Mouse (Mus musculus) hindbrain, embryonic 14.5 days (tissue): ENCODE results near the gene Gcc2. TPM values are rescaled to one million over a fixed set of nuclear protein-coding genes. Genes with fewer than 3 reads are reported as not detected.

ENCODE experiments used
- ATAC-seq: fragments of 200-750 bp; cut with Nextera tagmentation; 2 replicates; pipeline ENCODE4 v1.8.0; 2017; ENCODE audit warnings: moderate number of reproducible peaks, mild to moderate bottlenecking, moderate TSS enrichment, moderate library complexity; ENCODE audit not compliant: low FRiP score
- DNase-seq: peaks from one replicate; pipeline ENCODE4 v3.0.0-alpha.2; 2015; ENCODE audit warnings: low spot score
- H3K27ac ChIP-seq: fragments of 300-500 bp; sonication (generic); 2 replicates; pipeline ENCODE4 v1.5.1; 2014; ENCODE audit warnings: mild to moderate bottlenecking, moderate library complexity
- H3K27me3 ChIP-seq: fragments of 300-500 bp; sonication (generic); 2 replicates; pipeline ENCODE4 v1.6.1; 2014; ENCODE audit warnings: mild to moderate bottlenecking, low read length, mixed read lengths; ENCODE audit not compliant: control insufficient read depth, insufficient read depth
- H3K36me3 ChIP-seq: fragments of 300-500 bp; sonication (generic); replicated peaks from 2 replicates; pipeline ENCODE4 v1.6.1; 2014; ENCODE audit not compliant: control insufficient read depth, insufficient read depth
- H3K4me1 ChIP-seq: fragments of 300-500 bp; sonication (generic); replicated peaks from 2 replicates; pipeline ENCODE4 v1.6.1; 2014; ENCODE audit warnings: antibody characterized with exemption, low read length, mixed read lengths; ENCODE audit not compliant: control insufficient read depth, insufficient read depth
- H3K4me2 ChIP-seq: fragments of 300-500 bp; sonication (generic); replicated peaks from 2 replicates; pipeline ENCODE4 v1.6.1; 2014; ENCODE audit warnings: mild to moderate bottlenecking, moderate library complexity
- H3K4me3 ChIP-seq: fragments of 300-500 bp; sonication (generic); replicated peaks from 2 replicates; pipeline ENCODE4 v1.5.1; 2014; ENCODE audit warnings: mild to moderate bottlenecking, low read length
- H3K9ac ChIP-seq: fragments of 300-500 bp; sonication (generic); 2 replicates; pipeline ENCODE4 v1.6.1; 2014
- H3K9me3 ChIP-seq: fragments of 300-500 bp; sonication (generic); 2 replicates; pipeline ENCODE4 v1.6.1; 2016; ENCODE audit warnings: low read length; ENCODE audit not compliant: control insufficient read depth
- WGBS: fragments of 180-500 bp; shearing (Covaris S2); extraction: QIAGEN DNeasy Blood & Tissue Kit; methylation state at CpG from one replicate; pipeline ENCODE4 v1.1.7; 2014; 5-methylcytosine and 5-hydroxymethylcytosine counted together
- polyA plus RNA-seq: library from polyadenylated mRNA; unstranded; fragments of >200 nt; fragmentation: Nextera tagmentation; extraction: Ambion mirVana; gene quantifications from 2 replicates; pipeline ENCODE4 v1.2.1, GENCODE M21; 2014

Gcc2 gene
- polyA plus RNA-seq: 68.6 and 78.4 TPM in 2 replicates

- H3K4me1 ChIP-seq: peaks cover 14% of the 10 kb centered on the region
- WGBS: 0% methylated on average over 49 of the region's 58 CpGs
- no peaks in the 10 kb centered on the region for H3K9me3 ChIP-seq
- DNase-seq: peak; percentile 95
- peak within 1 kb of the TSS; percentile 87 for H3K9ac ChIP-seq
- H3K4me3 ChIP-seq: peak within 1 kb of the TSS; percentile 90
- peak within 1 kb of the TSS; percentile 63 for H3K4me2 ChIP-seq
- no peaks in the 10 kb centered on the region for H3K27me3 ChIP-seq
- ATAC-seq: peak; percentile 99
- H3K27ac ChIP-seq: peak within 1 kb of the TSS; percentile 81
- H3K36me3 ChIP-seq: peaks cover 26% of the 10 kb centered on the region
Observed at GRCm38 (mm10) chr10:58255213-58255892, at the start of gene Gcc2. Gene Gcc2 (plus strand): TSS chr10:58255497.

DNA sequence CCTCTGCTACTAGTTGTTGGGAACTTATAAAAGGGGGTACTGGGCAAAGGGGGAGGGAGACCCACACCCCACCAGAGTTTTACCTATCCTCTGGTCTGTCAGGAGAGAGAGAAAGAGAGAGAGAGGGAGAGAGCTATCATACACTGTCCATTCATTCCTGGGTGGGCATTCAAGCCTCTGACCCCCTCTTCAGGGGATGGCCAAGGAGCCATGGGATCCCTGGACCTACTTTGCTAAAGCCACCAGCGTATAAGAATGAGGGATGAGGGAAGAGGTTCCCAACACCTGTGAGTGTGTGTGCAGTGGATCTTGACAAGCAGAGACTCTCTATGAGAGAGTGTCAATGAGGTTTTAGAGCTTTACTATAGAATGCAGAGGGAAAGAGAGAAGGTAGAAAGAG is 49.3 kb upstream of the Gcc2 start:
- Histone ChIP-seq H3K4me1 (no peaks in the 10 kb centered on the region), H3K9ac (no peak overlapping the region), H3K4me2 (no peak overlapping the region), H3K27me3 (no peaks in the 10 kb centered on the region), H3K9me3 (no peaks in the 10 kb centered on the region; the same call in 1 of the 2 replicates), H3K4me3 (no peak overlapping the region), H3K27ac (no peak overlapping the region), H3K36me3 (no peaks in the 10 kb centered on the region)
- 51% methylated on average over 1 of the region's 1 CpGs for WGBS
- DNase-seq (no peak), ATAC-seq (peak; percentile 48; the same call in 1 of the 2 replicates)

DNA sequence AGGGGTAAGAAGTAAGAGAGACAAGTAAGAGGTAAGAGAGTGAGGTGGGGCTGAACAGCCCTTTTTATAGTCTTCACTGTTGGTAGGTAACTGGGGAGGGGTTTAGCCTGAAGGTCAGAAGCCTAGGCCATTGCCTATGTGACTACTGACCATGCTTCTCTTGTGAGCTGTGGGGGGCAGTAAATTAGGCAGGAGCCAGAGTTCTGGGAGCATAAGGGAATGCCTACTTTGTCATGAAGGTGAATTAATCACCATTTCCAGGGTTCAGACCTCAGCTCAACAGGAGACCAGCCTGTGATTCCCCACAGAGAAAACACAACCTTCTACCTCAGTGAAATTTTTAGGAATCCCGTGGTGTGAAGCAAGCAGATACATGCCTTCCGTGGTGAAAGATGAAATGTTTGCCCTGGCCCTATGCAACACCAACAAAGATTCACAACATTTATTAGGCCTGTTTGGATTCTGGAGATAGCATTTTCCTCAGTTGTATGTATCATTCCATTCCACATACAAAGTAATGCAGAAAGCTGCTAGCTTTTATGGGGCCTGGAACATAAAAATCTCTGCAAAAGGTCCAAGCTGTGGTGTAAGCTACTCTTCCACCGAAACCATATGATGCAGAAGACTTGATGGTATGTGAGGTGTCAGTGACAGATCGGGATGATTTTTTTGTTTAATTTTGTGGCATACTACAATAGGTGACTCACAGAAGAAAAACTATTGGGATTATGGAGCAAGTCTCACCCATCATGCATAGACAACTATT is 48.5 kb upstream of the Gcc2 start:
- no peak overlapping the region for H3K9ac ChIP-seq
- no peak overlapping the region for H3K27ac ChIP-seq
- H3K36me3 ChIP-seq: no peaks in the 10 kb centered on the region

GRCm38 (mm10) chr10:58209710-58210467 is 45.4 kb upstream of the Gcc2 start:
- Histone ChIP-seq H3K36me3 (no peaks in the 10 kb centered on the region), H3K4me1 (no peaks in the 10 kb centered on the region), H3K27me3 (no peaks in the 10 kb centered on the region), H3K4me2 (no peak overlapping the region), H3K27ac (no peak overlapping the region), H3K4me3 (no peak overlapping the region), H3K9me3 (no peaks in the 10 kb centered on the region; the same call in 1 of the 2 replicates), H3K9ac (no peak overlapping the region)
- ATAC-seq (no peak), DNase-seq (no peak)
- 70% methylated on average over 2 of the region's 2 CpGs for WGBS

More for the DNA sequence above, 48.5 kb upstream of the Gcc2 start:
- H3K27me3 ChIP-seq: no peaks in the 10 kb centered on the region
- H3K4me1 ChIP-seq: no peaks in the 10 kb centered on the region
- WGBS: 89% methylated on average over 4 of the region's 4 CpGs
- no peak overlapping the region for H3K4me2 ChIP-seq
- H3K9me3 ChIP-seq: no peaks in the 10 kb centered on the region; the same call in 1 of the 2 replicates
- DNase-seq (no peak), ATAC-seq (no peak)
- H3K4me3 ChIP-seq: no peak overlapping the region

- Histone ChIP-seq H3K4me3 (no peak overlapping the region), H3K4me2 (no peak overlapping the region), H3K9ac (no peak overlapping the region), H3K27ac (no peak overlapping the region), H3K36me3 (no peaks in the 10 kb centered on the region), H3K4me1 (no peaks in the 10 kb centered on the region), H3K27me3 (no peaks in the 10 kb centered on the region), H3K9me3 (no peaks in the 10 kb centered on the region; the same call in 1 of the 2 replicates)
- DNase-seq (no peak), ATAC-seq (no peak)
- 64% methylated on average over 1 of the region's 1 CpGs for WGBS
Observed at GRCm38 (mm10) chr10:58210514-58210913, 44.8 kb upstream of the Gcc2 start.

GRCm38 (mm10) chr10:58211213-58211612 is 44.1 kb upstream of the Gcc2 start:
- Histone ChIP-seq H3K27me3 (no peaks in the 10 kb centered on the region), H3K4me3 (no peak overlapping the region), H3K9ac (no peak overlapping the region), H3K4me2 (no peak overlapping the region), H3K4me1 (no peaks in the 10 kb centered on the region), H3K36me3 (no peaks in the 10 kb centered on the region), H3K9me3 (no peaks in the 10 kb centered on the region; the same call in 1 of the 2 replicates), H3K27ac (no peak overlapping the region)
- ATAC-seq (no peak), DNase-seq (no peak)
- 92% methylated on average over 2 of the region's 2 CpGs for WGBS

DNA sequence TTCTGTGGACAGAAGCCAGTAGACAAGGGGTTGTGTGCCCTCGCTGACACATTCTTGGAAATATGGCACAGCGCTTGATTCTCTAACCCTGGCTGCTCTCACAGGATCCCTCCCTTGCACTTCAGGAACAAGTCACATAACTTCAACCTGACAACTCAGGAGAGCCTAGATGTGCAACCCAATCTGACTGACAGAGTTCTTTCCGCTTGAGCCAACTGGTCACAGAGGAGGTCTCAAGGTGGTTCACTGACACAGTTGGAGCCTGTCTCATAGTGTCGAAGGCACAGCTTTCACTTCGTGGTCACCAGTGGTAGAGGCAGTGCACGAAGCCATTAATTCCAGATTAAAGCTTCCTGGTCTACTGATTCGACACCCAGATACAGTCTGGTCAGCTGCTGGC is 43.1 kb upstream of the Gcc2 start:
- DNase-seq (no peak), ATAC-seq (no peak)
- WGBS: 79% methylated on average over 7 of the region's 7 CpGs
- no peak overlapping the region for H3K9ac ChIP-seq
- H3K9me3 ChIP-seq: 0 out of 2 replicates have a peak, but pooled peaks cover 5% of the 10 kb centered on the region
- H3K4me2 ChIP-seq: no peak overlapping the region
- H3K27me3 ChIP-seq: no peaks in the 10 kb centered on the region
- H3K36me3 ChIP-seq: no peaks in the 10 kb centered on the region
- no peak overlapping the region for H3K4me3 ChIP-seq
- no peak overlapping the region for H3K27ac ChIP-seq
- H3K4me1 ChIP-seq: no peaks in the 10 kb centered on the region

- H3K27me3 ChIP-seq: no peaks in the 10 kb centered on the region
- DNase-seq: no peak
- no peak overlapping the region for H3K27ac ChIP-seq
- H3K9me3 ChIP-seq: 0 out of 2 replicates have a peak, but pooled peaks cover 12% of the 10 kb centered on the region
- H3K4me2 ChIP-seq: no peak overlapping the region
- H3K4me1 ChIP-seq: no peaks in the 10 kb centered on the region
- H3K9ac ChIP-seq: no peak overlapping the region
- no peaks in the 10 kb centered on the region for H3K36me3 ChIP-seq
- no peak overlapping the region for H3K4me3 ChIP-seq
- no peak for ATAC-seq
Observed at GRCm38 (mm10) chr10:58214497-58214896, 40.8 kb upstream of the Gcc2 start.

GRCm38 (mm10) chr10:58214934-58215333 is 40.4 kb upstream of the Gcc2 start:
- Histone ChIP-seq H3K4me2 (no peak overlapping the region), H3K4me3 (no peak overlapping the region), H3K27me3 (no peaks in the 10 kb centered on the region), H3K4me1 (no peaks in the 10 kb centered on the region), H3K9ac (no peak overlapping the region), H3K27ac (no peak overlapping the region), H3K36me3 (no peaks in the 10 kb centered on the region), H3K9me3 (0 out of 2 replicates have a peak, but pooled peaks cover 12% of the 10 kb centered on the region)
- DNase-seq: no peak
- WGBS: 83% methylated on average over 5 of the region's 5 CpGs
- no peak for ATAC-seq
